Mouse (Mus musculus): ENCODE results near the gene Bola2. TPM values are rescaled to one million over a fixed set of nuclear protein-coding genes. Genes with fewer than 3 reads are reported as not detected.
A peak's percentile ranks its signal among the peaks of the same experiment; 100 is the strongest.

Gene Bola2
- polyA plus RNA-seq, 1 experiment from 2014 or later, result 86.5 TPM

- no peak for TF ChIP-seq CTCF (IDR thresholded peaks at IDR 0.05; ENCODE audit: low read depth)
- TF ChIP-seq EP300 (IDR thresholded peaks at IDR 0.05; ENCODE audit: low read depth), result no peak
- 74% methylated on average over 10 of the region's 10 CpGs for WGBS (ENCODE audit: insufficient replicate concordance)
- H3K9me3 ChIP-seq (ENCODE audit: low read length), result no peaks in the 10 kb centered on the region
- ATAC-seq (no peak), DNase-seq (no peak)
- no peak overlapping the region for H3K4me3 ChIP-seq (ENCODE audit: low read depth, low read length)
- no peak overlapping the region for H3K9ac ChIP-seq (replicated peaks)
- H3K36me3 ChIP-seq (replicated peaks; ENCODE audit: insufficient read depth, low read length), result no peaks in the 10 kb centered on the region
- peaks cover 8% of the 10 kb centered on the region for H3K4me1 ChIP-seq (ENCODE audit: insufficient read depth)
- peak overlapping the region; percentile 45 for H3K27ac ChIP-seq (ENCODE audit: low read depth)
- no peaks in the 10 kb centered on the region; the same call in 1 of the 2 replicates for H3K27me3 ChIP-seq (ENCODE audit: insufficient read depth, low read length)
- H3K4me2 ChIP-seq (ENCODE audit: low read depth, low read length), result peak overlapping the region; percentile 10; the same call in 1 of the 2 replicates
These were observed 13.2 kb downstream of the Bola2 start for GRCm38 (mm10) chr7:126708175-126708952.

GRCm38 (mm10) chr7:126710266-126710665, 15.1 kb downstream of the Bola2 start:
- ATAC-seq (no peak), DNase-seq (no peak)
- TF ChIP-seq EP300 (IDR thresholded peaks at IDR 0.05; ENCODE audit: low read depth) (no peak), CTCF (IDR thresholded peaks at IDR 0.05; ENCODE audit: low read depth) (no peak)
- no peaks in the 10 kb centered on the region for H3K36me3 ChIP-seq (replicated peaks; ENCODE audit: insufficient read depth, low read length)
- H3K27ac ChIP-seq (ENCODE audit: low read depth), result no peak overlapping the region
- no peak overlapping the region for H3K4me2 ChIP-seq (ENCODE audit: low read depth, low read length)
- no peak overlapping the region for H3K9ac ChIP-seq (replicated peaks)
- no peaks in the 10 kb centered on the region for H3K27me3 ChIP-seq (ENCODE audit: insufficient read depth, low read length)
- no peaks in the 10 kb centered on the region for H3K9me3 ChIP-seq (ENCODE audit: low read length)
- H3K4me1 ChIP-seq (ENCODE audit: insufficient read depth), result no peaks in the 10 kb centered on the region
- 35% methylated on average over 4 of the region's 4 CpGs for WGBS (ENCODE audit: insufficient replicate concordance)
- H3K4me3 ChIP-seq (ENCODE audit: low read depth, low read length), result no peak overlapping the region

GRCm38 (mm10) chr7:126711910-126712309, 16.7 kb downstream of the Bola2 start:
- H3K4me1 ChIP-seq (ENCODE audit: insufficient read depth), result no peaks in the 10 kb centered on the region
- ATAC-seq (no peak), DNase-seq (no peak)
- WGBS (ENCODE audit: insufficient replicate concordance), result 77% methylated on average over 3 of the region's 3 CpGs
- H3K4me3 ChIP-seq (ENCODE audit: low read depth, low read length), result no peak overlapping the region
- H3K36me3 ChIP-seq (replicated peaks; ENCODE audit: insufficient read depth, low read length), result no peaks in the 10 kb centered on the region
- H3K9ac ChIP-seq (replicated peaks), result no peak overlapping the region
- no peaks in the 10 kb centered on the region for H3K9me3 ChIP-seq (ENCODE audit: low read length)
- no peak for TF ChIP-seq CTCF (IDR thresholded peaks at IDR 0.05; ENCODE audit: low read depth)
- no peak for TF ChIP-seq EP300 (IDR thresholded peaks at IDR 0.05; ENCODE audit: low read depth)
- no peaks in the 10 kb centered on the region for H3K27me3 ChIP-seq (ENCODE audit: insufficient read depth, low read length)
- no peak overlapping the region for H3K27ac ChIP-seq (ENCODE audit: low read depth)
- H3K4me2 ChIP-seq (ENCODE audit: low read depth, low read length), result no peak overlapping the region

GRCm38 (mm10) chr7:126715679-126716078, 20.5 kb downstream of the Bola2 start:
- DNase-seq, result no peak
- 72% methylated on average over 4 of the region's 4 CpGs for WGBS (ENCODE audit: insufficient replicate concordance)
- Histone ChIP-seq H3K36me3 (replicated peaks; ENCODE audit: insufficient read depth, low read length) (no peaks in the 10 kb centered on the region), H3K4me2 (ENCODE audit: low read depth, low read length) (no peak overlapping the region), H3K9ac (replicated peaks) (no peak overlapping the region), H3K27ac (ENCODE audit: low read depth) (no peak overlapping the region), H3K9me3 (ENCODE audit: low read length) (no peaks in the 10 kb centered on the region), H3K4me3 (ENCODE audit: low read depth, low read length) (no peak overlapping the region), H3K27me3 (ENCODE audit: insufficient read depth, low read length) (no peaks in the 10 kb centered on the region), H3K4me1 (ENCODE audit: insufficient read depth) (no peaks in the 10 kb centered on the region)
- no peak for TF ChIP-seq CTCF (IDR thresholded peaks at IDR 0.05; ENCODE audit: low read depth)
- no peak for TF ChIP-seq EP300 (IDR thresholded peaks at IDR 0.05; ENCODE audit: low read depth)
- no peak for ATAC-seq

- no peaks in the 10 kb centered on the region for H3K4me1 ChIP-seq (ENCODE audit: insufficient read depth)
- H3K27me3 ChIP-seq (ENCODE audit: insufficient read depth, low read length), result no peaks in the 10 kb centered on the region
- no peak overlapping the region for H3K4me2 ChIP-seq (ENCODE audit: low read depth, low read length)
- no peak for TF ChIP-seq CTCF (IDR thresholded peaks at IDR 0.05; ENCODE audit: low read depth)
- TF ChIP-seq EP300 (IDR thresholded peaks at IDR 0.05; ENCODE audit: low read depth), result no peak
- H3K36me3 ChIP-seq (replicated peaks; ENCODE audit: insufficient read depth, low read length), result no peaks in the 10 kb centered on the region
- DNase-seq (no peak), ATAC-seq (no peak)
- no peak overlapping the region for H3K4me3 ChIP-seq (ENCODE audit: low read depth, low read length)
- H3K9ac ChIP-seq (replicated peaks), result no peak overlapping the region
- no peaks in the 10 kb centered on the region for H3K9me3 ChIP-seq (ENCODE audit: low read length)
- no peak overlapping the region for H3K27ac ChIP-seq (ENCODE audit: low read depth)
- 86% methylated on average over 3 of the region's 3 CpGs for WGBS (ENCODE audit: insufficient replicate concordance)
These were observed 22.4 kb downstream of the Bola2 start for GRCm38 (mm10) chr7:126717566-126717965.

GRCm38 (mm10) chr7:126718787-126719337, 23.7 kb downstream of the Bola2 start:
- ATAC-seq (no peak), DNase-seq (no peak)
- Histone ChIP-seq H3K4me3 (ENCODE audit: low read depth, low read length) (no peak overlapping the region), H3K27me3 (ENCODE audit: insufficient read depth, low read length) (no peaks in the 10 kb centered on the region), H3K4me2 (ENCODE audit: low read depth, low read length) (no peak overlapping the region), H3K9ac (replicated peaks) (no peak overlapping the region), H3K4me1 (ENCODE audit: insufficient read depth) (no peaks in the 10 kb centered on the region), H3K9me3 (ENCODE audit: low read length) (no peaks in the 10 kb centered on the region), H3K27ac (ENCODE audit: low read depth) (no peak overlapping the region), H3K36me3 (replicated peaks; ENCODE audit: insufficient read depth, low read length) (no peaks in the 10 kb centered on the region)
- TF ChIP-seq CTCF (IDR thresholded peaks at IDR 0.05; ENCODE audit: low read depth), result peak; percentile 55
- no peak for TF ChIP-seq EP300 (IDR thresholded peaks at IDR 0.05; ENCODE audit: low read depth)
- WGBS (ENCODE audit: insufficient replicate concordance), result 82% methylated on average over 5 of the region's 5 CpGs
